In genomic region chr9:27172839-27173238, GRCm38 (mm10) we compare ENCODE assay signal across 27 mouse cellular contexts.
"Had no signal": no experiment of that assay in that cellular context is flagged by ENCODE, and none has a peak within 500 bp of the region (broad histone marks: within the 10 kb centered on the region; RNA-seq: fewer than 3 reads in every experiment).

No protein-coding gene starts in this region.

- H3K27me3 ChIP-seq: embryonic facial prominence, embryonic 12.5 days; embryonic facial prominence, embryonic 13.5 days; embryonic facial prominence, embryonic 15.5 days; forebrain, embryonic 12.5 days; forebrain, embryonic 13.5 days; forebrain, embryonic 15.5 days had no signal

- ATAC-seq: forebrain, embryonic 13.5 days; forebrain, embryonic 14.5 days; forebrain, embryonic 15.5 days; forebrain, embryonic 16.5 days; forebrain, postnatal 0 days had no signal

- DNase-seq: cerebellum, adult 2 months; cerebellum, adult 8-10 months; cerebellum, adult 9-10 months; cerebellum, adult 9-11 months; cerebellum, postnatal 10 days; cerebellum, postnatal 14 days; cerebellum, postnatal 25 days; cerebellum, postnatal 36 days; embryo, embryonic 11 days; forebrain, postnatal 0 days; gastrocnemius, adult 2 months; gastrocnemius, postnatal 10 days; gastrocnemius, postnatal 14 days; gastrocnemius, postnatal 36 days; heart, adult 18-20 months; heart, adult 2 months had no signal

- H3K4me1 ChIP-seq: embryonic facial prominence, embryonic 12.5 days had no signal

- H3K36me3 ChIP-seq: embryonic facial prominence, embryonic 10.5 days; embryonic facial prominence, embryonic 12.5 days; embryonic facial prominence, embryonic 13.5 days; embryonic facial prominence, embryonic 15.5 days; forebrain, embryonic 10.5 days; forebrain, embryonic 12.5 days; forebrain, embryonic 15.5 days had no signal

- H3K9ac ChIP-seq: embryonic facial prominence, embryonic 12.5 days; embryonic facial prominence, embryonic 13.5 days; embryonic facial prominence, embryonic 15.5 days; forebrain, embryonic 12.5 days; forebrain, embryonic 13.5 days; forebrain, embryonic 15.5 days; forebrain, postnatal 0 days had no signal

- H3K9me3 ChIP-seq: embryonic facial prominence, embryonic 10.5 days; embryonic facial prominence, embryonic 12.5 days; embryonic facial prominence, embryonic 13.5 days; embryonic facial prominence, embryonic 15.5 days; forebrain, embryonic 10.5 days; forebrain, embryonic 12.5 days; forebrain, embryonic 13.5 days; forebrain, embryonic 15.5 days had no signal

- H3K4me3 ChIP-seq: embryonic facial prominence, embryonic 10.5 days; embryonic facial prominence, embryonic 12.5 days; embryonic facial prominence, embryonic 13.5 days; embryonic facial prominence, embryonic 15.5 days; erythroblast, embryonic 14.5 days; forebrain, embryonic 10.5 days; forebrain, embryonic 12.5 days; forebrain, embryonic 13.5 days; forebrain, embryonic 15.5 days; gastrocnemius, adult 2 months; heart, adult 2 months had no signal

- H3K4me2 ChIP-seq: embryonic facial prominence, embryonic 12.5 days; embryonic facial prominence, embryonic 13.5 days; embryonic facial prominence, embryonic 15.5 days; forebrain, embryonic 12.5 days; forebrain, embryonic 13.5 days; forebrain, embryonic 15.5 days had no signal

- H3K27ac ChIP-seq: embryonic facial prominence, embryonic 10.5 days; embryonic facial prominence, embryonic 12.5 days; embryonic facial prominence, embryonic 13.5 days; embryonic facial prominence, embryonic 15.5 days; forebrain, embryonic 13.5 days; forebrain, embryonic 15.5 days; gastrocnemius, adult 2 months; heart, adult 2 months had no signal
